Mouse (Mus musculus) megakaryocyte, embryonic 14.5 days (primary cell): ENCODE results near the gene Gimap1.

Experiments
- FLI1 ChIP-seq: IDR thresholded peaks from 2 replicates; pipeline ENCODE4 v1.6.1; 2012; ENCODE audit warnings: low read length, inconsistent platforms, mixed read lengths
- GATA1 ChIP-seq: IDR thresholded peaks from 3 replicates; pipeline ENCODE4 v1.6.1; 2012; ENCODE audit warnings: mixed read lengths, low read length, inconsistent platforms, borderline replicate concordance

- no peak for TF ChIP-seq GATA1
- TF ChIP-seq FLI1 = no peak
These were observed 33.2 kb downstream of the Gimap1 start for GRCm38 (mm10) chr6:48772030-48772429.
